Mouse (Mus musculus) cerebellum, adult (tissue): Measurements from ENCODE around the gene Gla.
A peak's percentile ranks its signal among the peaks of the same experiment; 100 is the strongest.

ENCODE experiments used
- ATAC-seq: cut with Nextera tagmentation; 2 replicates; pipeline ENCODE4 v1.9.2; 2017; ENCODE audit warnings: mild to moderate bottlenecking, moderate library complexity, mixed read lengths; ENCODE audit not compliant: insufficient number of reproducible peaks, low FRiP score, low TSS enrichment

Gene Gla

GRCm38 (mm10) chrX:134589836-134590235, 11.1 kb downstream of the Gla start:
- no peak for ATAC-seq

GRCm38 (mm10) chrX:134588997-134589396, 11.9 kb downstream of the Gla start:
- ATAC-seq = no peak

DNA sequence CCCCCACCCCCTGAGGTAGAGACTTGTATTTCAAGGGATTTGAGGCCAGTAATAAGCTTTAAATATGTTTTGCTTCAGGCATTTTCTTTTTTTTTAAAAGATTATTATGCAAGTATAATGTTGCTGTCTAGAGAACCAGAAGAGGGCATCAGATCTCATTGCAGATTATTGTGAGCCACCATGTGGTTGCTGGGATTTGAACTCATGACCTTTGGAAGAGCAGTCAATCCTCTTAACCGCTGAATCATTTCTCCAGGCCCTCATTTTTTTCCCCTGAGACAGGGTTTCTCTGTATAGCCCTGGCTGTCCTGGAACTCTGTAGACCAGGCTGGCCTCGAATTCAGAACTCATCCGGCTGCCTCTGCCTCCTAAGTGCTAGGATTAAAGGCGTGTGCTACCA, 12.7 kb downstream of the Gla start:
- no peak for ATAC-seq

- no peak for ATAC-seq
These were observed 14.5 kb downstream of the Gla start for GRCm38 (mm10) chrX:134586447-134586846.

GRCm38 (mm10) chrX:134585103-134586002, 15.6 kb downstream of the Gla start, which contains the start of gene Rpl36a:
TSS of gene Rpl36a (plus strand) at chrX:134585654.
- ATAC-seq = peak; percentile 99

DNA sequence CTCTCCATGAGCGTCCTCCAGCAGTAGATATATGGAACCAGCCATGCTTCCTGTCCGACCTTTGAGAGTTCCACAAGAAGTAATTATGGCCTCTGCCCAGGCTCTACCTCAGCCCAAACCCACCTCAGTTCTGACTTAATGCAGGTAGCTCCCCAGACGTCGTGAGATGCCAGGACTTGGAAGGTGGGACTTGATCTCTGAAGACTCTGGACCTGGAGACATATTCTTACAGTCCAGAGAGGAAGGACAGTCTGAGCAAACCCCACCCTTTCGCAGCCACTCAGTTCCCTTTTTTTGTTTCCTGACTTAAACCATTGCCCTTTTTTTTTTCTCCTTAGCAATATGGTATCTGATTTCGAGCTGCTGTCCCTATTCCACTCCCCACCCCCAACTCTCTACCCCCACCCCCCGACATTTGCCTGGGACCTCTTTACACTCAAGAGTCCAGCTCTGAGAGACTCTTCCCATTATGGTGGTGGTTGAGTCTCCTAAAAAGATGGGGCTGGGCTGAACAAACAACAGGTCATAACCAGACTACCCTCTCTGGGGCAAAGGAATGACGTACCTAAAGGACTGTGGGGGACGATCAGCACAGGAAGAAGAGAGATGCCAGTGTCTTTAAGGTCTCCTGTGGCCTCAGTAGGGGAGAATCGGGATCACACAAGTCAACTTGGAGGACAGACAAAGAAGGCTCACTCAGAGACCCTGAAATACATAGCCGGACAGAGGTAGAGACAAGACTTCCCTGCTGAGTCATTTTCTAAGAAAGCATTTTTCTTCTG, 17.8 kb downstream of the Gla start, which contains the start of gene Btk:
Btk (minus strand) TSS at position 683 of the 782 bp plus-strand sequence.
- ATAC-seq = no peak

- no peak for ATAC-seq
These were observed 18.7 kb downstream of the Gla start for GRCm38 (mm10) chrX:134582270-134582669.

DNA sequence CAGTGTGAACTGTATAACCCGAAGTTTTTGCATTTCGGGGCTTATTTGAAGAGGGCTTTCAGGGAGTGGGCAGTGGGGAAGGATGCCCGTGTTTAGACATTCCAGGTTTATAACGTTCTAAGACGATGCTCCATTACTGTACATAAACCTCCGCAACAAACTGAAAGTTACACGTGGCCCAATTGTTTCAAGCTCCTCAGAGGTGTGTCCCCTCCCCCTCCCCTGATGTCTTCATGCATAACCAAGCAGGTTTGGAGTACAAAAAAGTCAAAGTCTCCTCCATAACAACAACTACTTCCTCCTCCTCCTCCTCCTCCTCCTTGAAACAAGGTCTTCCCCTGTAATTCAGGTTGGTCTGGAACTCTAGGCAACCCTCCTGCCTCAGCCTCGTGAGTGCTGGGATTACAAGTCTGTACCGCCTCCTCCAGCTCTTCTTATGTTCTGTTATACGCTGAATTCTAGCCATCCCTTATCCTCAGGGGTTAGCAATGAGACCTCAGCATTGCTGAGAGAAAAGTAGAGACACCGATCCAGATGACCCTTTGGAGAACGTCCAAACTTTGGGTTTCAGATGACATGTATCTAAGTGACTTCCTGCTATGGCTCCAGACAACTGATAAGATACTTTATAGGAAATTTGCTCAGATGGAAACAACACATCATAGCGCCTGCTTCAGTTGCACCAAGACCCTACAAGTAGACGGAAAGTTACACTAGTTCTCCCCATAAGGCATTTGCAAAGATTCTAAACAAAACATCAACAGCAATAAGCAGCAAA, 20.2 kb downstream of the Gla start:
- ATAC-seq = no peak

GRCm38 (mm10) chrX:134577896-134578295, 23.0 kb downstream of the Gla start:
- no peak for ATAC-seq

GRCm38 (mm10) chrX:134566536-134567222, 34.2 kb downstream of the Gla start:
- no peak for ATAC-seq

DNA sequence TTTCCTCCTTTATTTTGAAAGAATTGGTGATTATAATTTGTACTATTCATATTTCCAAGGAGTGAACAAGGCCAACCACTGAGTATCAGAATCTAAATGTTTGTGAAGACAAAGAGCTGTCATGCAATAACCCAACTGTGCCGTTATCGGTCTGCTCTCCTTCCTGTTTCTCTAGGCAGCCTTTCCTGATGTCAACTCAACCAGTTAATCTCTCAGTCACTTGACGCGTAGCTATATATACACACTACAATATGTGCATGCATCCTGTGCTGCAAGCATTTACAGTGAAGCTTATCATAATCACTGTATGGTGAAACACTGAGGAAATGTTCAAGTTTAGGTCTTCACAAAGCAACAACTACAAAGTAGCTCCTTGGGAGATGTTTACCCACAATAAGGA, 36.6 kb downstream of the Gla start:
- ATAC-seq = no peak

DNA sequence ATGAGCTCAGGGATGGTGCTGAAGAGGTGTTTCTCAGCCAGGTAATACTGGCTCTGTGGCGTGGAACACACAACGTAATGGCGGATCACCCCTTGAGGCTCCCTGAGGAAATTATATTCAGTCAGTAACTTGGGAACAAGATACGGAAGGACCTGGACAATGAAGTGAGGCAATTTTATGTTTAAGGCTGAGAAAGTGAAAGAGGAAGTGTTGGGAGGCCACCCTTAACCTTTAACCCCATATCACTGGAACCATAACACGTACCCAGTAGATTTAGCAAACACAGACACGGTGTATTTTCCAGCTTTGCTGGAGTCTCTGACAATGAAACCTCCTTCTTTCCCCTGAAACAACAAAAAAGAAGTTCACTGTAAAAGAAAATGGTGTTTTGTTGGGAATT, 46.5 kb downstream of the Gla start:
- ATAC-seq = no peak

GRCm38 (mm10) chrX:134553326-134553725, 47.6 kb downstream of the Gla start:
- no peak for ATAC-seq

GRCm38 (mm10) chrX:134550903-134551302, 50.0 kb downstream of the Gla start:
- peak; percentile 61; the same call in 1 of the 2 replicates for ATAC-seq

DNA sequence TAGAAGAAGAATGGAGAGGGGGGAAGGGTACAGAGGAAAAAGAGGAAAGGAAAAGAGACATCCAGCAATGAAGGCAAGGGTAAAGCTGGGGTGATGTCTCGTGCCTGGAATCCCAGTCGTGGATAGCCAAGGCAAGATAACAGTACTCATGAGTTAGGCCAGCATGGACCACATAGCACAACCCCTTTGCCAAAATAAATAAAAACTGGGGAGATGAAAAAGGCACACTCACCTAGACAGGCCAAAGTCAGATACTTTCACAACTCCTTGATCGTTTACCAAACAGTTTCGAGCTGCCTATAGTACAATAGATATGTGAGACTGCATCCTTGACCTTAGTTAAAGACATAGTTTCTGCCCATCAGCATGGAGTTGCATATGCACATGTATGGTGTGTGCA, 53.6 kb downstream of the Gla start:
- ATAC-seq = no peak

DNA sequence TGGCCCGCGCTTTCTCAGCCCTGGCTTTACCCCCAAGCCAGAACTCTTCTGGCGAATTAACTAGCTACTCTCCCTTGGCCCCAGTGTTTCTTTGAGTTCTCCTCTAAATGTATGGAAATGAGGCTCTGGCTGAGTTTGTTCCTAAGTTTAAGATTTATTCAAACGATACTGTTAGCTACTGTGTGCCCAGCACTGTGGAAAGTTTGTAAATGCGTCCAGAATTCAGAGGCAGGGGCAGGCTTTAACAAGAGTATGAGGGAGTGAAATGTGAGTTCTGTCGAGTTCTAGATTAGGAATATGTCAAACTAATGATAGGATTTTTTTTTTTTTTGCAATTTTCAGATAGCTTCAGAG, 59.0 kb downstream of the Gla start:
- ATAC-seq = no peak

GRCm38 (mm10) chrX:134541145-134541954, 59.6 kb downstream of the Gla start, which contains the start of gene Timm8a1:
TSS of gene Timm8a1 (minus strand) at chrX:134541865.
- ATAC-seq = peak; percentile 86

DNA sequence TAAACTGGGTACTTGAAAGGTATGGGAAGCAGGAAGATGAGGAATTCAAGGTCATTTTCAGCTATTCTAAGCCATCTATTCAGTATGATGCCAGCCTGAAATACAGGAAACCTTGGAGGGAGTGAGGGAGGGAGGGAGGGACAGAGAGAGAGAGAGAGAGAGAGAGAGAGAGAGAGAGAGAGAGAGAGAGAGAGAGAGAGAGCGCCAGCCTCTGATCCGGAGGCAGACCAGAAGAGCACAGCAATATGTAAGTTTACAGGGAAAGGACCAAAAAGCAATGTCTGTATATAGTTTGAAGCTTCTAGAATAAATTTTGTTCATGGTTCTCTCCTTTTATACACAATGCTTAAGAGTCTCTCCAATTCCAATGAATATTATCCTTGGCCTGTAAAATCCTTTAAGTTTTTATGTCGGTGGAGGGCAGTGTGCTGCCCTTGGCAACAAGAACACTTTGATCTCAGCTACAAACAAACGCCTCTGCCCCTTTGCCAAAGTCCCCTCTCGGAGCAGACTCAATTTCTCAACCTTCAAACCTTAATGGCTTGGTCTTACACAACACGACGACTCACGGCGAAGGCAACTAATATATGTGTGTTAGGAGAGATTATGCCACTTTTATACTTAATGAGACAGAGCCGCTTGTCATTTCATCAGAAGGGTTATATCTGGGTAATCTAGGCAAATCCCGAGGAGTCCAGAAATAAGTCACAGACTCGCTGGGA, 60.4 kb downstream of the Gla start:
- no peak; the same call in 1 of the 2 replicates for ATAC-seq
